Mouse (Mus musculus): Measurements from ENCODE around the gene Ccnjl. TPM values are rescaled to one million over a fixed set of nuclear protein-coding genes. Genes with fewer than 3 reads are reported as not detected.

Ccnjl gene
- polyA plus RNA-seq, 1 experiment from 2014 or later = 9.9 TPM

- Histone ChIP-seq H3K4me2 (ENCODE audit: low read depth, low read length) (no peak overlapping the region), H3K9me3 (replicated peaks; ENCODE audit: control insufficient read depth, low read length) (no peaks in the 10 kb centered on the region), H3K27ac (ENCODE audit: low read length) (no peak overlapping the region), H3K4me1 (ENCODE audit: control insufficient read depth, insufficient read depth, low read length) (peaks cover 24% of the 10 kb centered on the region), H3K36me3 (ENCODE audit: control insufficient read depth, insufficient read depth, low read length) (no peaks in the 10 kb centered on the region), H3K27me3 (ENCODE audit: control insufficient read depth, insufficient read depth, low read length) (no peaks in the 10 kb centered on the region), H3K4me3 (replicated peaks; ENCODE audit: low read length) (no peak overlapping the region), H3K9ac (ENCODE audit: low read length) (no peak overlapping the region)
- ATAC-seq (ENCODE audit: insufficient read depth, low FRiP score) = no peak
- WGBS = 63% methylated on average over 5 of the region's 5 CpGs
These were observed 93.2 kb downstream of the Ccnjl start for GRCm38 (mm10) chr11:43621769-43622168.

DNA sequence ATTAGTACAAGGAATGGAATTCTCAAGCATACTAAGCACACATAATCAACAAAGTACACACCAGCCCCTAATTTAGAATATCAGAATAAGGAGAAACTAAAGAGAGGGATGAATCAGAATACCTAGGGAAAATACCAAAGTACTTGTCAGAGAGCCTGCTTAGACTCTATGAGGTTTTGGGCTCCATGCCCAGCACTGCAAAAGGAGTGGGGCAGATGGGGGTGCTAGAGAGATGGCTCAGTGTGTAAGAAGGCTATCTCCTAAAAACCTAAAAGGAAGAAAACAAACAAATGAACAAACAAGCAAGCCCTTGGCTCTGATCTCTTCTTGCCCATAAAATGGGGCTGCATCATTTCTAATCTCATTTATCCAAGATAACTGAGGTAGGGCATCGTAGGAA lies 95.8 kb downstream of the Ccnjl start:
- Histone ChIP-seq H3K4me2 (ENCODE audit: low read depth, low read length) (no peak overlapping the region), H3K9ac (ENCODE audit: low read length) (no peak overlapping the region), H3K9me3 (replicated peaks; ENCODE audit: control insufficient read depth, low read length) (no peaks in the 10 kb centered on the region), H3K27ac (ENCODE audit: low read length) (no peak overlapping the region), H3K4me1 (ENCODE audit: control insufficient read depth, insufficient read depth, low read length) (peaks cover 16% of the 10 kb centered on the region), H3K4me3 (replicated peaks; ENCODE audit: low read length) (no peak overlapping the region), H3K27me3 (ENCODE audit: control insufficient read depth, insufficient read depth, low read length) (no peaks in the 10 kb centered on the region), H3K36me3 (ENCODE audit: control insufficient read depth, insufficient read depth, low read length) (no peaks in the 10 kb centered on the region)
- WGBS = 92% methylated on average over 1 of the region's 1 CpGs
- no peak for ATAC-seq (ENCODE audit: insufficient read depth, low FRiP score)

DNA sequence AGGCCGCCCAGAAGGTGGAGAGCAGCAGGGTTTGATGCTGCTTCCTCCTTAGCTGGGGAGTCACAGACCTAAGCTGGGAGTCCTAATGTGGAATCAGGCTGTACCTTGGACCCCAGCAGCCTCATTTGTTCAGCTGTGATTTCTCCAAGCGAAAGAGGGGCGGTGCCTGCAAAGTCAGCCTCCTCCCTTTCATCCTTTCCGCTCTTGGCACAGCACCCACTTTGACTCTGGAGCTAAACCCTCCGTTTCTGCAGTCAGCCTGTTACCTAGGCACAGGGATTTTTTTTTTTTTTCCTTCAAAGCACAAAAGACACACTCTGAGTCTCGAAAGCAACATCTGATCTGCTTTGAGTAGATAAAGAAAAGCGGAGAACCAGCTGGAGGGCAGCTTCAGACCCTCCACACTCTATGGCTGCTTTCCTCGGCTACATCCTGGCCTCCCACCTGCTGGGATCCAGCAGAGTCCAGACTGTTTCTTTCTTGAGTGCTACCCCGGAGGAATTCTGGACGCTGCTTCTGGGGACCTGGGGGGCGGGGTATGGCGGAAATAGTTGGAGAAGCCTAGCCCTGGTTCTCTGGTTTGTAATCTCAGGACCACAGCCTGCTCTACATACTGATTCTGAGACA lies 97.8 kb downstream of the Ccnjl start:
- ATAC-seq (ENCODE audit: insufficient read depth, low FRiP score) = peak; percentile 81
- H3K36me3 ChIP-seq (ENCODE audit: control insufficient read depth, insufficient read depth, low read length) = no peaks in the 10 kb centered on the region
- H3K27ac ChIP-seq (ENCODE audit: low read length) = peak overlapping the region; percentile 78
- H3K9ac ChIP-seq (ENCODE audit: low read length) = peak overlapping the region; percentile 62
- peak overlapping the region; percentile 54 for H3K4me2 ChIP-seq (ENCODE audit: low read depth, low read length)
- WGBS = 12% methylated on average over 12 of the region's 12 CpGs
- H3K4me1 ChIP-seq (ENCODE audit: control insufficient read depth, insufficient read depth, low read length) = peaks cover 16% of the 10 kb centered on the region
- H3K4me3 ChIP-seq (replicated peaks; ENCODE audit: low read length) = peak overlapping the region; percentile 21; the same call in 1 of the 2 replicates
- no peaks in the 10 kb centered on the region for H3K9me3 ChIP-seq (replicated peaks; ENCODE audit: control insufficient read depth, low read length)
- H3K27me3 ChIP-seq (ENCODE audit: control insufficient read depth, insufficient read depth, low read length) = no peaks in the 10 kb centered on the region

GRCm38 (mm10) chr11:43626927-43627645 lies 98.5 kb downstream of the Ccnjl start:
- WGBS = 40% methylated on average over 18 of the region's 18 CpGs

DNA sequence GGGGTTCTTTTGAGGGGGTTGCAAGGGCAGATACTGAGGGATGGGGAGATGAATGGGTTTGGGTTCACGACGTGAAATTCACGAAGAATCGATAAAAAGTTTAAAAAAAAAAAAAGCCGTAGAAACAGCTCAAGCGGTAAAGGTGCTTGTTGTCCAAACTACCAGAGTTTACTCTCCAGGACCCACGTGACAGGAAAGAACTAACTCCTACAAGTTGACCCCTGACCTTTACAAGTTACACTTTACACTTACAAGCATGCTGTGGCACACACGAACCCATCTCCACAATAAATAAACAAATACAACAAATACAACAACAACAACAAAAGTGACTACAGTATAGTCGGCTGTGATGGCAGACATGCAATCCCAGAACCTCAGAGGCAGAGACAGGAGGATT lies 103.1 kb downstream of the Ccnjl start:
- H3K27me3 ChIP-seq (ENCODE audit: control insufficient read depth, insufficient read depth, low read length) = no peaks in the 10 kb centered on the region
- no peak overlapping the region for H3K27ac ChIP-seq (ENCODE audit: low read length)
- H3K4me3 ChIP-seq (replicated peaks; ENCODE audit: low read length) = no peak overlapping the region
- H3K36me3 ChIP-seq (ENCODE audit: control insufficient read depth, insufficient read depth, low read length) = no peaks in the 10 kb centered on the region
- peaks cover 27% of the 10 kb centered on the region for H3K4me1 ChIP-seq (ENCODE audit: control insufficient read depth, insufficient read depth, low read length)
- no peak for ATAC-seq (ENCODE audit: insufficient read depth, low FRiP score)
- WGBS = 82% methylated on average over 9 of the region's 9 CpGs
- H3K4me2 ChIP-seq (ENCODE audit: low read depth, low read length) = no peak overlapping the region
- no peaks in the 10 kb centered on the region for H3K9me3 ChIP-seq (replicated peaks; ENCODE audit: control insufficient read depth, low read length)
- no peak overlapping the region for H3K9ac ChIP-seq (ENCODE audit: low read length)

More at GRCm38 (mm10) chr11:43626927-43627645, 98.5 kb downstream of the Ccnjl start:
- Histone ChIP-seq H3K9me3 (replicated peaks; ENCODE audit: control insufficient read depth, low read length) (no peaks in the 10 kb centered on the region), H3K9ac (ENCODE audit: low read length) (peak overlapping the region; percentile 62; the same call in 1 of the 2 replicates), H3K4me3 (replicated peaks; ENCODE audit: low read length) (0 out of 2 replicates have a peak overlapping the region, but pooled peaks have one; percentile 21), H3K36me3 (ENCODE audit: control insufficient read depth, insufficient read depth, low read length) (no peaks in the 10 kb centered on the region), H3K27me3 (ENCODE audit: control insufficient read depth, insufficient read depth, low read length) (no peaks in the 10 kb centered on the region), H3K4me2 (ENCODE audit: low read depth, low read length) (peak overlapping the region; percentile 54), H3K4me1 (ENCODE audit: control insufficient read depth, insufficient read depth, low read length) (peaks cover 16% of the 10 kb centered on the region), H3K27ac (ENCODE audit: low read length) (peak overlapping the region; percentile 78)
- no peak for ATAC-seq (ENCODE audit: insufficient read depth, low FRiP score)

GRCm38 (mm10) chr11:43632566-43632965 lies 104.0 kb downstream of the Ccnjl start:
- 0 out of 2 replicates have a peak overlapping the region, but pooled peaks have one; percentile 3 for H3K9ac ChIP-seq (ENCODE audit: low read length)
- H3K4me2 ChIP-seq (ENCODE audit: low read depth, low read length) = no peak overlapping the region
- no peak overlapping the region for H3K4me3 ChIP-seq (replicated peaks; ENCODE audit: low read length)
- no peak for ATAC-seq (ENCODE audit: insufficient read depth, low FRiP score)
- no peaks in the 10 kb centered on the region for H3K36me3 ChIP-seq (ENCODE audit: control insufficient read depth, insufficient read depth, low read length)
- H3K4me1 ChIP-seq (ENCODE audit: control insufficient read depth, insufficient read depth, low read length) = peaks cover 20% of the 10 kb centered on the region
- H3K9me3 ChIP-seq (replicated peaks; ENCODE audit: control insufficient read depth, low read length) = no peaks in the 10 kb centered on the region
- WGBS = 26% methylated on average over 4 of the region's 4 CpGs
- peak overlapping the region; percentile 22; the same call in 1 of the 2 replicates for H3K27ac ChIP-seq (ENCODE audit: low read length)
- no peaks in the 10 kb centered on the region for H3K27me3 ChIP-seq (ENCODE audit: control insufficient read depth, insufficient read depth, low read length)

- H3K27ac ChIP-seq (ENCODE audit: low read length) = peak overlapping the region; percentile 74; the same call in 1 of the 2 replicates
- H3K27me3 ChIP-seq (ENCODE audit: control insufficient read depth, insufficient read depth, low read length) = no peaks in the 10 kb centered on the region
- H3K4me3 ChIP-seq (replicated peaks; ENCODE audit: low read length) = no peak overlapping the region
- WGBS = 64% methylated on average over 6 of the region's 6 CpGs
- H3K4me1 ChIP-seq (ENCODE audit: control insufficient read depth, insufficient read depth, low read length) = peaks cover 20% of the 10 kb centered on the region
- H3K36me3 ChIP-seq (ENCODE audit: control insufficient read depth, insufficient read depth, low read length) = no peaks in the 10 kb centered on the region
- no peak overlapping the region for H3K4me2 ChIP-seq (ENCODE audit: low read depth, low read length)
- H3K9me3 ChIP-seq (replicated peaks; ENCODE audit: control insufficient read depth, low read length) = no peaks in the 10 kb centered on the region
- no peak overlapping the region; the same call in 1 of the 2 replicates for H3K9ac ChIP-seq (ENCODE audit: low read length)
- ATAC-seq (ENCODE audit: insufficient read depth, low FRiP score) = no peak
These were observed 104.6 kb downstream of the Ccnjl start for GRCm38 (mm10) chr11:43633165-43633564.

GRCm38 (mm10) chr11:43633658-43634401 lies 105.2 kb downstream of the Ccnjl start:
- no peak overlapping the region for H3K4me3 ChIP-seq (replicated peaks; ENCODE audit: low read length)
- H3K4me2 ChIP-seq (ENCODE audit: low read depth, low read length) = peak overlapping the region; percentile 39
- peak; percentile 88 for ATAC-seq (ENCODE audit: insufficient read depth, low FRiP score)
- H3K27me3 ChIP-seq (ENCODE audit: control insufficient read depth, insufficient read depth, low read length) = no peaks in the 10 kb centered on the region
- peak overlapping the region; percentile 56; the same call in 1 of the 2 replicates for H3K9ac ChIP-seq (ENCODE audit: low read length)
- peak overlapping the region; percentile 74 for H3K27ac ChIP-seq (ENCODE audit: low read length)
- peaks cover 20% of the 10 kb centered on the region for H3K4me1 ChIP-seq (ENCODE audit: control insufficient read depth, insufficient read depth, low read length)
- H3K36me3 ChIP-seq (ENCODE audit: control insufficient read depth, insufficient read depth, low read length) = no peaks in the 10 kb centered on the region
- WGBS = 13% methylated on average over 19 of the region's 19 CpGs
- H3K9me3 ChIP-seq (replicated peaks; ENCODE audit: control insufficient read depth, low read length) = no peaks in the 10 kb centered on the region

Measured in stomach, embryonic 16.5 days (tissue).